Comparison of ENCODE assay signal across 16 mouse cellular contexts in the genomic region with DNA sequence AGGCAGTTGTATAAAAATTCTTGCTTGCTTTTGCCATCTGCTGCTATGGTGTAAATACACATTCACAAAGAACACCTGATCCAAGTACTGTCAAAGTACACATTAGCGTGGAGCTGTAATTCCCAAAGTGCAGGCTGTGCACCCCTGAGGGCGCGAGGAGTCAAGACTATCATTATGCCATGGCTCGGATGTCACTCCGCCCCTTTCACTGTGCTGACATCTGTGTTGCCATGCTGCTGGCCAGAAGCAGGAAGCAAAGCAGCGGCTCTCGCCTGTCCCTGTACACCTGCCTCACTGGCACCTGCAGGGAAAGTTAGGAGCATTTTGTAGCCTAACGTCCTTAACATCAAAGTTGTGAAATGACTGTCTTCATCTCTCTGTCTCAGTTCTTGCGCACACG. TPM values are rescaled to one million over a fixed set of nuclear protein-coding genes. Genes with fewer than 3 reads are reported as not detected.
"Had no signal": no experiment of that assay in that cellular context is flagged by ENCODE, and none has a peak within 500 bp of the region (broad histone marks: within the 10 kb centered on the region; RNA-seq: fewer than 3 reads in every experiment).

No protein-coding gene starts in this region.

- DNase-seq: kidney, adult 11 months; kidney, adult 9 months; kidney, postnatal 10 days; kidney, postnatal 4 days; left cerebral cortex, postnatal 4 days; lung, postnatal 14 days; right cerebral cortex, postnatal 14 days; thymus, postnatal 4 days had no signal

- H3K4me3 ChIP-seq: limb, embryonic 15.5 days; liver, embryonic 12.5 days; lung, embryonic 15.5 days; midbrain, embryonic 13.5 days had no signal

- H3K9ac ChIP-seq: limb, embryonic 15.5 days; liver, embryonic 12.5 days; lung, embryonic 15.5 days; midbrain, embryonic 13.5 days had no signal

- H3K27me3 ChIP-seq: limb, embryonic 15.5 days; liver, embryonic 12.5 days; lung, embryonic 15.5 days; midbrain, embryonic 13.5 days had no signal

- ATAC-seq: liver, embryonic 12.5 days; midbrain, embryonic 13.5 days had no signal

- H3K9me3 ChIP-seq: limb, embryonic 15.5 days; lung, embryonic 15.5 days had no signal

- H3K4me2 ChIP-seq: limb, embryonic 15.5 days; liver, embryonic 12.5 days; lung, embryonic 15.5 days; midbrain, embryonic 13.5 days had no signal

- H3K4me1 ChIP-seq: limb, embryonic 15.5 days; lung, embryonic 15.5 days; midbrain, embryonic 13.5 days had no signal

- H3K27ac ChIP-seq: limb, embryonic 15.5 days; liver, embryonic 12.5 days; lung, embryonic 15.5 days; macrophage; midbrain, embryonic 13.5 days; stomach, postnatal 0 days had no signal

RNA-seq across cellular contexts. Expression of a gene that starts 19.6 kb away (rescaled TPM):
- total RNA-seq: layer of hippocampus, adult 8-10 months; left cerebral cortex, adult 18-20 months had no signal
